Mouse (Mus musculus): Measurements from ENCODE around the gene Zfyve26. TPM values are rescaled to one million over a fixed set of nuclear protein-coding genes. Genes with fewer than 3 reads are reported as not detected.
"Not testable (repeated sequence)": the region's sequence is repeated elsewhere in the genome, so short reads cannot be mapped to it uniquely, and the experiment has no call there.

Zfyve26 gene
- total RNA-seq, 2 experiments from 2014 or later = 26.4 to 30.8 TPM

DNA sequence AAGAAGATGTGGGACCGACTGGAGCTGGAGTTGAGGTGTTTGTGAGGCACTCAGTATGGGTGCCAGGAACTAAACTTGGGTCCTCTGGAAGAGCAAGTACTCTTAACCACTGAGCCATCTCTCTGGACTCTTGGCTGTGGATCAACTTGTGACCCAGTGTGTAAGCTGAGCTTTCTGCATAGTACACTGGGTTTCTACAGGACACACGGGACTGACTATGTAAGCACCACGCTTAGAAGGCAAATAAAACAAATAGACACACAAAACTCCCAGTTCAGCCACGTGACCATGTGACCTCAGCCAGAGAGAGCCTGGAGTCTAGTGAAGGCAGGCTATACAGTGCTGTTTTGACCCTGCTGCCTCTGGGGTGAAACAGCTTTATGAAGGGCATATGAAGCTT is 23.5 kb downstream of the Zfyve26 start:
- no peak for ATAC-seq (replicated peaks; ENCODE audit: low FRiP score, poor library complexity, severe bottlenecking)

DNA sequence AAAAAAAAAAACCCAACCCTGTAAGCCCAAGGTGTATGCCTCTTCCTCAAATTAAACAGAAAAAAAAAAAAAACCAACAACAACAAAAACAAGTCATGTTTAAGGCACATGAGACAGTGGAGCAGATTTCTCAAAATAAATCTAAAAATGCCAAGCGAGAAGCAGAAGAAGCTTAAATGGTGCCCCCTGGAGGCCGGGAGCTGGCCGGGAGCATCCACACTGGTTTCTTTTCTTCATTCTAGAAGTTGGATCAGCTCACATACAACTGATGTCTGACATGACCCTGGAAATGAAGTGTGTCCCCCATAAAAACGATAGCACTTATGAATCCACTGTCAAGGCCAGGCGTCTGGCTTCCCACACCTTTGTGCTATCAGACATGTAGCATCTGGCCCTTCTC is 35.1 kb downstream of the Zfyve26 start:
- ATAC-seq (replicated peaks; ENCODE audit: low FRiP score, poor library complexity, severe bottlenecking) = no peak

DNA sequence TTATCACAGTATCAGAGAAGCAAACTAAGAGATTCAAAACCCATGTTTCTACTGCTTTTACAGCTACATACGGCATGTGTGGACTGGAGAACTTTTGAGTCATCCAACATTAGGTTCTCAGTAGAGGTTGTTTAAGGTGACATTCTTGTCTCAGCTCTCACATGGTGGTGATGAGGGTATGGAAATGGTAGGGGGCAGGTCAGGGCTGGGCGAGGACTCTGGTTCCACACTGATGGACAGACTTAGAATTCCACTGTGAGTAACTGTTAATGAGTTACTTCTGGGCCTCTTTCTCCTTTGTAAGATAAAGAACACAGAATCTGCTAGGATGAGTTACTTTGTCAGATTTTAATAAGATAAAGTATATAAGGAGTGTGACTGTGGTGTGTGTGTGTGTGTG is 36.0 kb downstream of the Zfyve26 start:
- no peak for ATAC-seq (replicated peaks; ENCODE audit: low FRiP score, poor library complexity, severe bottlenecking)

DNA sequence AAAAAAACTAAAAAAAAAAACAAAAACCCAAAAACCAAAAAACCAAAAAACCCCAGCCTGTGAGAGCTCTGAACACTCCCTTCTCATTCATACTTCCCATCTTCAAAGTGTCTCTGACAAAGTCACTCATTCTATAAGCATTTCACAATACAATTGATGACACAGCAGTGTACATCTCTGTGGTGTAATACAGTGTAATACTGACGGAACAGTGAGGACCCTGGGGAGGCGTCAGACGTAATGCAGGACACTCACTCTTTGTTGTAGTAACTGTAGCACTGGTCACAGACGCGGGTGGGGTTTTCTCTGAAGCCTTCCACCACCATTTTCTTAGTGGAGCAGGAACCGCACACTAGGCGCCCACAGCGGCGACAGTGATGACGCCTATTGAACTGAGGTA is 41.1 kb downstream of the Zfyve26 start:
- ATAC-seq (replicated peaks; ENCODE audit: low FRiP score, poor library complexity, severe bottlenecking) = no peak

DNA sequence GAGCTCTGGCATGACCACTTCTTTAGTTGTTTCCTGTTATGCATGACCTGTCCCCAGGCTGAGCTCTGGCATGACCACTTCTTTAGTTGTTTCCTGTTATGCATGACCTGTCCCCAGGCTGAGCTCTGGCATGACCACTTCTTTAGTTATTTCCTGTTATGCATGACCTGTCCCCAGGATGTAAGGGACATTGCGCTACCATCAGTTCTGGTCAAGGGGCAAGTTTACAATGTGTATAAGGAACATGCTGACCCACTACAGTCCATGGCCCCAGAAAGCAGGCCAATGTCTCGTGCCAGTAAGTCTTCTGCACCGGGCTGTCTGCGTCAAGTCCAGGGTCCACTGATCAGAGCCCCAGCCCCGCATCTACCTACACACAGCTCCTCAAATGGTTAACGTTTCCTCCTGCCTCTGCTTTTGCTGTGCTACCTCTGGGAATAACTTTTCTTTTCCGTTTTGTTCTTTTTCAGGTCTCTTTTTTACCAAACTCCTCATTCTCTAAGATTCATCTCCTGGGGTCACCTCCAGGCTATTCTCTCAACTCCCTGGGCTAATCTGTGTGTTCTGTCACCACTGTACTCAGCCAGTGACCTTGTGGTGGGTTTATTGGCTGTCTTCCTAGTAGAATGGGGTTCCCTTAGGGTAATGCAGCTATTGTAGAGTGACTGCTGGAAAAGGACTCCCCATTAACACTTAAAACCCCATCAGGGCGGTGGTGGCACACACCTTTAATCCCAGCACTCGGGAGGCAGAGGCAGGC is 42.6 kb downstream of the Zfyve26 start:
- ATAC-seq (replicated peaks; ENCODE audit: low FRiP score, poor library complexity, severe bottlenecking) = no peak

DNA sequence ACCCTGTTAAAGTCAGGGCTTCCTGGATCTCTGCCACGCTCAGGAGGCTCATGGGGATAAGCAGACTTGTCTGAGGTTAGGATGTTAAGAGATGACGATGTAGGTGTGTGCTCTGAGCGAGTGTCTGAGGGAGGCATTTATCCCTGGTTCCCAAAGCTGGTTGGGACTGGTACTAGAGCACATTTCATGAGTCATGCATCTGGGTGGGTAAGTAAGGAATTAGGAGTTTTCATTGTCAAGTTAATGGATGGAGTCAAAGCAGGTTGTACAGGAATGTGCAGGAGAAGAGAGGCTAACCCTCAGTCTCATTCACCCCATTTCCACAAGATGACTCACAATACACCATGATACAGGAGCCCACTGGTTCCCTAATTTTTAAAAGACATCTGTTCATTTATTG is 48.0 kb downstream of the Zfyve26 start:
- ATAC-seq (replicated peaks; ENCODE audit: low FRiP score, poor library complexity, severe bottlenecking) = no peak

DNA sequence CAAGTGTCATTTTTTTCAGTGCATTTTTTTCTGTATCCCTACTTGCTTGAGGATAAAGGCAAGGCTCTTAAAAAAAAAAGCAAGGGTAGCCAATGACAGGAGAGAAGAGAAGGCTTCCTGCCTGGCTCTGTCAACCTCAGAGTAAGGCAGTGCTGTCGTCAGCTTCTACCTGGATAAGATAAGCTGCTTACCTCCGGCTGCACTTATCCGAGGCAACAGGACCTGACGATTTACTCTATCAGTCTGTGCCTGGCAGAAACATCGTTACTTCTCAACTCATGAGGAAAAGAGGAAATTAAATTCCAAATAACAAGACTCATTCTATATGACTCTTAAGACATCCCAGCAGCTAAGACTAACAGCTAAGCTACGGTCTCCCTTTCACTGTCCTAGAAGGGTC is 53.2 kb downstream of the Zfyve26 start:
- ATAC-seq (replicated peaks; ENCODE audit: low FRiP score, poor library complexity, severe bottlenecking) = no peak

DNA sequence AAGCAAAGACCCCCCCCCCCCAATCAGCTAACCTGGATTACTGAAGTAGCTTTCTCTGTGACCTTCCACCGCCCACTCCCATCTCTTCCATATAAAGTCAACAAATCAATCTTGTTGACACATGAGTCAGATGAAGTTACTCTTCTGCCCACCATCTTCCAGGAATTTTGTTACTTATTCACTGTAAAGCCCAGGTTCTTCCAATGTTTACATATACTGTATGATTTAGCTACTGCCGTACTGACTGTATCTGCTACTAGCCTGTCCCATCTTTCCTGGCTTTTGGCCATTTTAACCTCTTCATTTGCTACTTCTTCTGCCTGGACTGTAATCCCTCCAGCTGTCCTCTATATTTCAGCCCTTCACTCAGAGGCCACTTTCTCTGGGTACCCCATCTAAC is 54.1 kb downstream of the Zfyve26 start:
- no peak for ATAC-seq (replicated peaks; ENCODE audit: low FRiP score, poor library complexity, severe bottlenecking)

DNA sequence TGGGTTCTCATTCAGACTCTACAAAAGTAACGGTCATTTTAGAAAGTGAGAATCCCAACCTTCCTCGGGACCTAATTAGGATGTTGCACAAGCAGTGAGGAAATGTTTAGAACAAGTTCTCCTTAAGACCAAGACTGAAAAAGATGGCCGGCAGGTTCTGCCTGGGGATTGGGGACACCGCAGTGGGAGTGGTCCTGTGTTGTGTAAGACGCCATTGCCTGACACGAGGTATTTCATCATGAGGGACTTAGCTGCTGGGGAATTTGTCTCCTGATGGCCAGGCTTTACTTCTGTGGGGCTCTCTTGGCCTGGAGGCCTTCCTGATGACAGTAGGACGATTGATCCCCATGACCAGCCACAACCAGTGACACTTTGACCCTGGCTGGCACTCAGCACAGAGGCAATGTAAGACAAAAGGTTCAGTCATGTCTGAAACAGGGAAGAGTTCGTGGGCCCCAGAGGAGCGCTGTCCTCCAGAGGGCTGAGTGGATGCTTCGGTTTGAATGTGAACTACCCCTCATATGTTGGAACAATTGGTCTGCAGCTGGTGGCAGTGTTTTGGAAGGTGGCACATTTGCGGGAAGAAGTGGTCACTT is 60.5 kb downstream of the Zfyve26 start:
- no peak for ATAC-seq (replicated peaks; ENCODE audit: low FRiP score, poor library complexity, severe bottlenecking)

DNA sequence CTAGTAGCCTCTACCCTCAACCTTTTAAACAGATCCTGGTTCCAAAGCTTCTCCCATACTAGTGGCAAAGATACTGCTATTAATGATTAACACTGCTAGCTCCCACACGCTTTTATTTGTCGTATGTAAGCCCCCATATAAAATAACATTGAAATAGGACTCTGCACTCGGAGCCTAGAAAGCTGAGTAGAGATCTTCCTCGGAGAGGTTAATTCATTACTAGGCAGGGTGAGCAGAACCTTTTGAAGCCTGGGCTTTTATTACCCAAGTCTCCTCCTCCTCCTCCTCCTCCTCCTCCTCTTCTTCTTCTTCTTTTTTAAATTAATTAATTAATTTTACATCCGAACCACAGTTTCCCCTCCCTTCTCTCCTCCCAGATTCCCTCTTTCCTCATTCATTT is 78.6 kb downstream of the Zfyve26 start:
- no peak for ATAC-seq (replicated peaks; ENCODE audit: low FRiP score, poor library complexity, severe bottlenecking)

DNA sequence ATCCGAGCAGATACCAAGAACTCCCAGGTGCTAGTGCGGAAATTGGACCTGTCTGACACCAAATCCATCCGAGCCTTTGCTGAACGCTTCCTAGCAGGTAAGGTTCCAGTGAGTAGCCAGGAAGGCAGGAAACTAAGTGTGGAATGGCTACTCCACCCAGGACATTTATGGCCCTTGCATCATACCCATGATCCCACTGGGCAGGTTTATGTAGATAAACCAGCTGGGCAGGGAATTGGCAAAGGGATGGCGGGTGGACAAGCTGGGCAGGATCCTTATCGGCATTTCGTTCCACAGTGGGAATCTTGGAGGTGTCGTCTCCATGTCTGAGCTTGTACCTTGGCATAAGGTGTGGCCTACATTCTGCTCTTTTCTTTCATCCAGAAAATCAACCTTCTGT is 84.7 kb downstream of the Zfyve26 start:
- no peak for ATAC-seq (replicated peaks; ENCODE audit: low FRiP score, poor library complexity, severe bottlenecking)

DNA sequence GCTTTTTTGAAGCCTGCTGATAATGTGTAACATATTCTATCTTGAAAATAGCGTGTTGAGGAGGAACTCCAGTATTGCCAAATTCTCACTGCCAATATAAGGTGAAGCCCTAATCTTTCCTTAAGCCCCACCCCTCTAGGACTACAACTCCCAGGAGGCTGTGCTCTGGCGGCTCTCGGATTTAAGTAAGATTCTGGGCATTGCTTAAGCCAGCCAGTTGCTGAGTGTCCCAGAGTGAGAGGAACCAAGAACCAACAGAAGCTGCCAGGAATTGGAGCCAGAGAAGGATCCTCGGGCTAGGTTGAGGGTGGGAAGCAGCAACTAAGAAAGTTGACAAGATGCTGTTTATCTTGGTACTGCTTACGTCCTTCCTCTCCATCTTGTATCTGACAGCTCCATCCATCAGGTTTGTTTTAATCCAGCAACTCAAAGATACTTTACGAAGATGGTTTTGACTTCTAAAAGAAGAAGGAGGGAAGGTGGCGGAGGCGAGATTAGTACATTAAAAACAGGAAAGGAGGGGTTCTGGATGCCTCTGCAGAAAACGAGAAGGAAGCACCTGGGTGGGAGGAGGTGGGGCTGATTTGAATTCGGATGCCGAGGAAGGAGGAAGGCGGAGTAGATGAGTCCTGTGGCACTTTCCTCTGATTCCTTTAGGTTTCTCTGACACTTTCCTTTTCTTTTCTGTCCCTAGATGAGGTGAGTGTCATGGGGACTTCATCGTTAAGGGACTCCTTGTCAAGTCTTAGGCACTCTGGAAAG is 87.2 kb downstream of the Zfyve26 start, which contains the start of gene Rdh12:
Rdh12 (plus strand) TSS at position 212 of the 762 bp plus-strand sequence.
- ATAC-seq (replicated peaks; ENCODE audit: low FRiP score, poor library complexity, severe bottlenecking) = no peak

DNA sequence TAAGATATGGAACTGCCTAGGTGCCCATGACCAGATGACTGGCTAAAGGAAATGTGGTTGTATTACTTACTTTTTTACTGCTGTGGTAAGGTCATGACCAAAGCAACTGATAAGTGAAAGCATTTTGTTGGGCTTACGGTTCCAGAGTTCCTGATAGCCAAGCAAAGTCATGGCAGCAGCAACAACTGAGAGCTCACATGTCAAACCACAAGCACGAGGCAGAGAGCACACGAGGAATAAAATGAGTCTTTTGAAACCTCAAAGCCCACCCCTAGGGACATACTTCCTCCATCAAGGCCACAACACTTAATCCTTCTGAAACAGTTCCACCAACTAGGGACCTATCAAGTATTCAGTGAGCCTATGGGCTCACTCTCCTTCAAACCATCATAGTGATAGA is 94.2 kb downstream of the Zfyve26 start:
- ATAC-seq (replicated peaks; ENCODE audit: low FRiP score, poor library complexity, severe bottlenecking) = no peak

DNA sequence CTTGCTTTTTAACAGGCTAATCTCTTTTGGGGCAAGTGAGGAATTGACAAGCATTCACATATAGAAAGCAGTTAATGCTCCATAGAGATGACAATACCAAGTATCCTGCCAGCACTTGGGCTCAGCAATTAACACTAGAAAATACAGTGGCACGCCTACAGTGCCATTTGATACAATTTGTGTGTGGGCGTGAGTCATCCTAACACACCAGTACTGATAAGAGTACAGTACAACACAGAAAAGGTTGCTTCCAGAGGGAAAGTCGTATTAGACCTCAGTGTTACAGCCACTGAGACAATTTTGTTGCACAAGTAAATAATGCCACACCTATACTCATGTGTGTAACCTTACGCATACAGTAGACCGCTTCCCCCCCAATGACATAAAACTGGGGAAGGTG is 99.0 kb downstream of the Zfyve26 start:
- ATAC-seq (replicated peaks; ENCODE audit: low FRiP score, poor library complexity, severe bottlenecking) = no peak

DNA sequence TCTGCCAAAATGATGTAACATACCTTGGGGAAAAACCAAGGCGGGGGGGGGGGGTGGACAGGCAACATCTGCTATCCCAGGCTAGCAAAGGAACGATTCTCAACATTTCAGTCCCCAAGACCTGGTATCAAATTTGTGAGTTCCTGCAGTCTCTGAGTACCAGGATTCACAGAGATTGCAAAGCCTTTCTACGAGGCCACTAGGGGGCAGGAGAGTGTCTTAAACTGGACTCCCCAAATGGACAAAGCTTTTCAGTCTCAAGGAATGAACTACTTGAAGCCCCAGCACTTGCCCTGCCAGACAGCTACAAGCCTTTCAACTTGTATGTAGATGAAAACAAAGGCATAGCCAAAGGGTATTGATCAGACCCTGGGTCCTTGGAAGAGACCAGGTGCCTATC is 102.7 kb downstream of the Zfyve26 start:
- no peak for ATAC-seq (replicated peaks; ENCODE audit: low FRiP score, poor library complexity, severe bottlenecking)

DNA sequence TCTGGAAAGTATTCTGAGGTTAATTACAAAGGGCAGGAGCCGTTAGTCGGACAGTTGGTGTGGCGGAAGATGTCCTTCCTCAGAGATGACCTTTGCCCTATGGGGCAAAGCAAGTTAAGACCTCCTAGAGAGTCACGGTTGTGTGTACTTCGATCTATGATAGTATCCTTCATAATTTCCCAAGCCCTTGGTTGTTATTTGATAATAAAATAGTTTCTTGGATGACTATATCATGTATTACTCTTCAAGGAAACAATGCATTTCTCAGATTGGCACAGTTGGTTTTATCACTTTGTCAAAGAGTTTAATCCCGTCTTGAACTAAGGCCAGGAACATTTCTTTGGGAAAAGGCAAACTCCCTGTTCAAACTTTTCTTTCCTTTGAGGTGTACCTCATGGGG is 103.9 kb downstream of the Zfyve26 start, which contains the start of gene Rdh11:
Rdh11 (minus strand) TSS at position 101 of the 400 bp plus-strand sequence.
- ATAC-seq (replicated peaks; ENCODE audit: low FRiP score, poor library complexity, severe bottlenecking) = no peak

DNA sequence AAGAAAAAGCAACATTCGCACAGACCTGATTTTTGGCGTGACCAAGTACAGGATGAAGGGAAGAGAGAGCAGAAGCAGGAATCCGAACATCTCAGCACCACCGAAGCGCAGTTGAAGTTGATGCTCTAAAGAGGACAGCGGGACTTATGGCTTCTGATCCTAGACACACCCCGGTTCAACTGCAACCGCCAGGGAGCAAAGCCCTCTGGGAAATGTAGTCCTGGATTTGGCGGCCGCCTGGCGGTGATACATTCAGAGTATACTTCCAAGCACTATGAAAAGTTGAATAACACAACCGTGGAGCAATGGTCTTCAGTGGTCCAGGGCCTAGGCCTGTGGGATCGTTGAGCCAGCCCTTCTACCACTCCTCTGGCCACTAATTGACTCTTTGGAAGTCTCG is 104.4 kb downstream of the Zfyve26 start:
- peak; percentile 90 for ATAC-seq (replicated peaks; ENCODE audit: low FRiP score, poor library complexity, severe bottlenecking)

DNA sequence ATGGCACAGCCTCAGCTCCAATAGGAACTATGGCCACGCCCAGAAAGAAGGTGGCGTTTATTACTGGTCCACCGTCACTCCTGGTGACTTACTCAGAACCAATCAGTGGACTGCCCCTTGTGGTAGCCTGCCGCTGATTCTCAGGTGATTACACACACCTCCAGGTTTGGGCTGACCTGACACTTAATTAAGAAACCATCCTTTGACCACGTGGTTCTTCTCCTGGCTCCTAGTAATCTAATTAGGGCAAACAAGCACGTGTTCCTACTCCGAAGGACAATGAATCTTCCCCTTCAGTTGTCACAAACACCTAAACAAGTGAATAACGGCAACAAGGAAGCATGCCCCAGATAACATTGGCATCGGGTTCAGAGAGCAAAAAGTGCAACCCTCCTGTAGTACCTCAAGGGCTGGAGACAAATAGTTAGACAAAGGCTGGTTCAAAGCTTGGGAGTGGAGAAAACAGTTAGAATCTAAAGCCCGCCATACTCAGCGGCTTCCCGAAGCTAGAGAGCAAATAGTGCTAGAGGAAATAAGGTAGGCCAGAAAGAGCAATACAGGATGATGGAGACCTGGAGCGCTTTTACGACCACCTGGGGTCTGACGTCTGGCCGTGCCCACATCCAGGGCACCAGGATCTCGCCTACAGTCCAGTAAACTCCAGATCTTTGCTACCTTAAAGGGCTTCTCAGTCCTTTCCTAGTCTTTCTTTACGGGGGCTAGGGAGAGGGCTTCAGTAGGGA is 105.0 kb downstream of the Zfyve26 start:
- ATAC-seq (replicated peaks; ENCODE audit: low FRiP score, poor library complexity, severe bottlenecking) = peak; percentile 94

DNA sequence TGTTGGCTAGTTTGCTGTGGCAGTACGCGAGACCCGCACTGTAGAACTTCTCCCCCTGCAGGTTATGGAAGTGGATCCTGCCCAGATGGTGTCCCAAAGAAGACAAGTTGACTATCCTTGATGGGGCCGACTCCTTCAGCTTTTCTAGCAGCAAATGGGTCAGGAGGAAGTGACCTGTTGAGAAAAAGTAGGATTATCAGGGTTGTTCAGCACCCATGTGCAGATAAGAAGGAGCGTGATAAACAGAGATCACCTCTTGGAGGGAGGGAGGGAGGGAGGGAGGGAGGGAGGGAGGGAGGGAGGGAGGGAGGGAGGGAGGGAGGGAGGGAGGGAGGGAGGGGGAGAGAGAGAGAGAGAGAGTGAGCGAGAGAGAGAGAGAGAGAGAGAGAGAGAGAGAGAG is 110.9 kb downstream of the Zfyve26 start:
- ATAC-seq (replicated peaks; ENCODE audit: low FRiP score, poor library complexity, severe bottlenecking) = not testable (repeated sequence)

All from erythroid progenitor cell, adult 5-6 weeks (primary cell).